Mouse (Mus musculus): ENCODE measurements around the gene Snx10.

Gene Snx10

GRCm38 (mm10) chr6:51636019-51636568 lies 112.4 kb downstream of the Snx10 start:
- no peak for DNase-seq (ENCODE audit: low spot score)
